Mouse (Mus musculus) fibroblast of lung, adult 2 months (primary cell): ENCODE measurements around the gene Adcy10.

Source experiments
- DNase-seq: peaks from one replicate; pipeline ENCODE4 v3.0.0-alpha.2; 2011; ENCODE audit warnings: low read depth

Adcy10 gene

GRCm38 (mm10) chr1:165536079-165536675 is 51.2 kb downstream of the Adcy10 start:
- peak; percentile 92 for DNase-seq

GRCm38 (mm10) chr1:165537241-165537807 is 52.3 kb downstream of the Adcy10 start:
- no peak for DNase-seq

- DNase-seq = no peak
Measured at GRCm38 (mm10) chr1:165556711-165557110, 71.7 kb downstream of the Adcy10 start.

GRCm38 (mm10) chr1:165559073-165559472 is 74.1 kb downstream of the Adcy10 start:
- DNase-seq = no peak

- DNase-seq = no peak
Measured at GRCm38 (mm10) chr1:165565283-165565682, 80.3 kb downstream of the Adcy10 start.

- DNase-seq = no peak
Measured at GRCm38 (mm10) chr1:165567466-165567865, 82.5 kb downstream of the Adcy10 start.

GRCm38 (mm10) chr1:165576005-165576404 is 91.0 kb downstream of the Adcy10 start:
- no peak for DNase-seq

GRCm38 (mm10) chr1:165576459-165577112 is 91.6 kb downstream of the Adcy10 start:
- DNase-seq = no peak

- DNase-seq = no peak
Measured at GRCm38 (mm10) chr1:165579332-165579731, 94.3 kb downstream of the Adcy10 start.

GRCm38 (mm10) chr1:165581255-165581654 is 96.3 kb downstream of the Adcy10 start:
- DNase-seq = no peak

- DNase-seq = peak; percentile 73
Measured at GRCm38 (mm10) chr1:165583529-165584184, 98.7 kb downstream of the Adcy10 start.

GRCm38 (mm10) chr1:165585389-165586104 is 100.6 kb downstream of the Adcy10 start:
- no peak for DNase-seq

- no peak for DNase-seq
Measured at GRCm38 (mm10) chr1:165586366-165586765, 101.4 kb downstream of the Adcy10 start.

GRCm38 (mm10) chr1:165587845-165588244 is 102.9 kb downstream of the Adcy10 start:
- no peak for DNase-seq

- no peak for DNase-seq
Measured at GRCm38 (mm10) chr1:165589280-165590048, 104.5 kb downstream of the Adcy10 start.

- DNase-seq = no peak
Measured at GRCm38 (mm10) chr1:165590760-165591159, 105.8 kb downstream of the Adcy10 start.

GRCm38 (mm10) chr1:165592295-165593082 is 107.5 kb downstream of the Adcy10 start:
- DNase-seq = no peak

- DNase-seq = no peak
Measured at GRCm38 (mm10) chr1:165594699-165595421, 109.9 kb downstream of the Adcy10 start.

- no peak for DNase-seq
Measured at GRCm38 (mm10) chr1:165601775-165602280, 116.8 kb downstream of the Adcy10 start.

- DNase-seq = no peak
Measured at GRCm38 (mm10) chr1:165603218-165603617, 118.2 kb downstream of the Adcy10 start.
